Mouse (Mus musculus): ENCODE data around the gene Tnfsf14. TPM values are rescaled to one million over a fixed set of nuclear protein-coding genes. Genes with fewer than 3 reads are reported as not detected.

Gene Tnfsf14
- polyA plus RNA-seq, 1 experiment from 2014 or later = not detected

DNA sequence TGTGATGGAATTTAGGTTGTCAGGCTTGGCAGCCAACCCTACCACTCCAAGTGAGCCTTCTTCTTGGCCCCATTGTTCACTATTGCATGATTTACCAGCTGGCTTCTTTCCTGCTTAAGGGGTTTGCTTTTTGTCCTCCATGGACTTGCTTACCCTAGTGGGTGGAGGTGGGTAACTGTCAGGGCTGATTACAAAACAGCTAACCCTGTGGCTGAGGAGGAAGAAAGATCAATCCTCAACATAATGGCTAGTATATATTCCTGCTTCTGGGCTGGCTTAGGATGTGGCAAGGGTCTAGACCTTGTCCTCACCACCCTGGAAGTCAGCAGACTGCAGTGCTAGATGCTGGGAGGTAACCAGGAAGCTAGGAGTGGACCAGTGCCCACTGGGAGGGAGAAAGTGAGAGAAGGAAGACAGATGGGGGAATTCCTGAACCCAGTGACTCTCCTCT lies 37.4 kb upstream of the Tnfsf14 start:
- H3K27ac ChIP-seq (replicated peaks) = peak overlapping the region; percentile 58; the same call in 1 of the 2 replicates
- DNase-seq (ENCODE audit: low spot score) = no peak
- H3K4me1 ChIP-seq (replicated peaks; ENCODE audit: control insufficient read depth, insufficient read depth) = peaks cover 4% of the 10 kb centered on the region
- no peak overlapping the region for H3K4me2 ChIP-seq (replicated peaks; ENCODE audit: low read depth)
- peaks cover 10% of the 10 kb centered on the region; the same call in 1 of the 2 replicates for H3K36me3 ChIP-seq (ENCODE audit: control insufficient read depth, insufficient read depth, low read length)
- H3K9me3 ChIP-seq (ENCODE audit: control insufficient read depth, low read length) = no peaks in the 10 kb centered on the region
- ATAC-seq (ENCODE audit: low FRiP score, low TSS enrichment) = no peak; the same call in 1 of the 2 replicates
- no peak overlapping the region for H3K4me3 ChIP-seq (ENCODE audit: low read depth, low read length)
- no peak overlapping the region for H3K9ac ChIP-seq (ENCODE audit: low read length)
- no peaks in the 10 kb centered on the region for H3K27me3 ChIP-seq (ENCODE audit: control insufficient read depth, insufficient read depth, low read length)
- TF ChIP-seq CTCF (IDR thresholded peaks at IDR 0.05; ENCODE audit: low read depth) (no peak), EP300 (optimal IDR thresholded peaks at IDR 0.05) (no peak)

DNA sequence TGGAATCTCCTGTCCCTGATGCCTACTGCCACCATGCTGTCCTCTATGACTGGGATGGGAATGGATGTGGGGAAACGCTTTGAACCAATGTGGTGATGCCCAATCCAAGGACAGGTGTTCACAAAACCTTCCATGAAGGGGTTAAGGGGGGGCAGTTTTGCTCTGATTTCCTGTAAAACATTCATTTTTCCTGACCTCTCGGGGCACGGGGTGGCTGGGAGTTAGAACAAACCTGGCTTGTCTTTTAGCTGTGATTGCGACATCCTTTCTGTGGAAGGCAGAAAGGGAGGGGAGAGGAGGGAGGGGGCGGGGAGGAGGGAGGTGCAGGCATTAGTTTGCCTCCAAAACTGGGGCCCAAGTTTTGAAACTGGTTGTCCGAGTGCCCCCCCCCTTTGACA lies 36.8 kb upstream of the Tnfsf14 start:
- Histone ChIP-seq H3K27ac (replicated peaks) (no peak overlapping the region), H3K4me3 (ENCODE audit: low read depth, low read length) (no peak overlapping the region), H3K4me2 (replicated peaks; ENCODE audit: low read depth) (no peak overlapping the region), H3K27me3 (ENCODE audit: control insufficient read depth, insufficient read depth, low read length) (no peaks in the 10 kb centered on the region), H3K4me1 (replicated peaks; ENCODE audit: control insufficient read depth, insufficient read depth) (peaks cover 4% of the 10 kb centered on the region), H3K36me3 (ENCODE audit: control insufficient read depth, insufficient read depth, low read length) (peaks cover 4% of the 10 kb centered on the region; the same call in 1 of the 2 replicates), H3K9ac (ENCODE audit: low read length) (no peak overlapping the region), H3K9me3 (ENCODE audit: control insufficient read depth, low read length) (no peaks in the 10 kb centered on the region)
- ATAC-seq (ENCODE audit: low FRiP score, low TSS enrichment) = no peak
- TF ChIP-seq EP300 (optimal IDR thresholded peaks at IDR 0.05) = no peak
- TF ChIP-seq CTCF (IDR thresholded peaks at IDR 0.05; ENCODE audit: low read depth) = no peak
- 17% methylated on average over 6 of the region's 6 CpGs for WGBS
- peak; percentile 39 for DNase-seq (ENCODE audit: low spot score)

DNA sequence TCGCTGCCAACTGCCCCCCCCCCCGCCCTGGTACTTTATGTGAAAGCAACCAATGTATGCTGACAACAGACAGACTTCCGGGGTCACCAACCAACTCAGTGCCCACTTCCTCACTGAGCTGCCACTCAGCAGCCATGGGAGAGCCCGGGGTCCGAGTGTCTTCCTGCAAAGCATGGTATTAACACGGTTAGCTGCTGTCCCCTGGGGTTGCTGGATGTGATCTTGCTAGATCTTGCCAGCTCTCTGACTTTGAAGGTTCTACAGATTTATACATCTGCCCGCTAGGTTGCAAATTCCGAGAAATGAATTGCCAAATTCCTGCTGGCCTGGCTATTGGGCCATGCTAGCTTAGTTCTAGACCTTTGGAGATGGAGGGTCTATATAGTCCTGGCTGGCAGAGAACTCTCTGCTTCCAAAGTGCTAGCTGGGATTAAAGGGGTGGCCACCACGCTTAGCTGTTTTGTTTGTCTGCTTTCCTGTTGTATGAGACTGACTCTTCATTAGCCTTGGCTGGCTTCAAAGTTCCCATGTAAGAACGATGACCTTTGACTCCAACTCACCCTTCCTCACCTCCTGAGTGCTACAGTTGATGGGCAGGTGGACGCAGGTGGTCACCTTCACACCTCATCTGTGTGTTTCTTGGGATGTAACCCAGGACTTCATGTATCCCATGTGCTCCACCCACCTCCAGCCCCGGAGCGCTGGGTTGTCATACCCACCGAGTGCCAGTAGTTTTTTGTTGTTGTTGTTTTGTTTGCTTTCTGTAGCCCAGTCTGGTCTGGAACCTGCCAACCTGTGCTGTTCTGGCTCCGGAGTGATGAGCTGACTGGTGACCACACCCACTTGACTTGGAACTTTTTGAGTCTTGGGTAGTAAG lies 36.1 kb upstream of the Tnfsf14 start:
- H3K27me3 ChIP-seq (ENCODE audit: control insufficient read depth, insufficient read depth, low read length) = no peaks in the 10 kb centered on the region
- no peak overlapping the region for H3K9ac ChIP-seq (ENCODE audit: low read length)
- no peaks in the 10 kb centered on the region for H3K9me3 ChIP-seq (ENCODE audit: control insufficient read depth, low read length)
- H3K4me1 ChIP-seq (replicated peaks; ENCODE audit: control insufficient read depth, insufficient read depth) = peaks cover 4% of the 10 kb centered on the region
- DNase-seq (ENCODE audit: low spot score) (no peak), ATAC-seq (ENCODE audit: low FRiP score, low TSS enrichment) (no peak)
- TF ChIP-seq CTCF (IDR thresholded peaks at IDR 0.05; ENCODE audit: low read depth) (no peak), EP300 (optimal IDR thresholded peaks at IDR 0.05) (no peak)
- 78% methylated on average over 15 of the region's 15 CpGs for WGBS
- no peak overlapping the region for H3K4me2 ChIP-seq (replicated peaks; ENCODE audit: low read depth)
- no peak overlapping the region for H3K27ac ChIP-seq (replicated peaks)
- no peak overlapping the region for H3K4me3 ChIP-seq (ENCODE audit: low read depth, low read length)
- peaks cover 2% of the 10 kb centered on the region; the same call in 1 of the 2 replicates for H3K36me3 ChIP-seq (ENCODE audit: control insufficient read depth, insufficient read depth, low read length)

DNA sequence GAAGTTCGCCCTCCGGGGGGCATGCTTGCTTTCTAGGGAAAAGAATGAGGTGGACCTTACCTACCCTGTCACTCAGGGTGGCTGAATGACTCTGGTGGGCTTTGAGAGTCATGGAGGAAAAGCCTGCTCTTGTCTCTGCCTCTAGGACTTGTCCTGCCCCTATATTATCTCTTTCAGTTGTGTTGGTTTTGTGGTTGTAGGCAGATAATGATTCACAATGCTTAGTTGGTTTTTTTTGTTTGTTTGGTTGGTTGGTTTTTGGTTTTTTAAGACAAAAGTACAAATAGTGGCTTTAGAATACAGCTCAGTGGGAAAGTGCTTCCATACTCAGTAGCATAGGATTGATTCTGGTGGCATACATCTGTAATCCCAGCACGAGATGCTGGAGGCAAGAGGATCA lies 34.9 kb upstream of the Tnfsf14 start:
- Histone ChIP-seq H3K27me3 (ENCODE audit: control insufficient read depth, insufficient read depth, low read length) (no peaks in the 10 kb centered on the region), H3K9me3 (ENCODE audit: control insufficient read depth, low read length) (no peaks in the 10 kb centered on the region), H3K4me3 (ENCODE audit: low read depth, low read length) (no peak overlapping the region), H3K36me3 (ENCODE audit: control insufficient read depth, insufficient read depth, low read length) (no peaks in the 10 kb centered on the region), H3K27ac (replicated peaks) (no peak overlapping the region), H3K9ac (ENCODE audit: low read length) (no peak overlapping the region), H3K4me1 (replicated peaks; ENCODE audit: control insufficient read depth, insufficient read depth) (peaks cover 4% of the 10 kb centered on the region), H3K4me2 (replicated peaks; ENCODE audit: low read depth) (no peak overlapping the region)
- 83% methylated on average over 3 of the region's 3 CpGs for WGBS
- no peak for TF ChIP-seq EP300 (optimal IDR thresholded peaks at IDR 0.05)
- no peak for TF ChIP-seq CTCF (IDR thresholded peaks at IDR 0.05; ENCODE audit: low read depth)
- DNase-seq (ENCODE audit: low spot score) (no peak), ATAC-seq (ENCODE audit: low FRiP score, low TSS enrichment) (no peak)

DNA sequence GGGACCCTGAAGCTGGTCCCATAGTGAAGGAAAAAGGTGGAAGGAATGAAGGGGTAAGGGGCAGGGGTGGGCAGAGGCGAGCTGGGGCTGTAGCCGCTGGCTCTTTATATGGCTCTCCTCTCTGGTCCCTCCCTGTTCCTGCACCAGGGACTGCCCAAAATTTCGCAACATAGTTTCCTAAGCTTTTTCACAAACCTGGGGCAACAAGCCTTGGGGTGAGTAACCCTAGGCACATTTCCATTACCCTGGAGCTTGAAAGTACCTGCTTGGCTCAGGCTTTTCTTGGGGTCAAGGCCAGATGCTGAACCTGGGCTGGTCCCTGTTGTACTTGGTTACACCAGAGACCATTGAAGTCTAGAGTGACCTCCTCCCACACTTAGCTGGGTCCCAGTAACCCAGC lies 34.0 kb upstream of the Tnfsf14 start, which contains the start of gene C3:
Gene C3 (minus strand): TSS at position 123 of the 400 bp plus-strand sequence.
- Histone ChIP-seq H3K9me3 (ENCODE audit: control insufficient read depth, low read length) (no peaks in the 10 kb centered on the region), H3K27ac (replicated peaks) (no peak within 1 kb of the TSS), H3K4me1 (replicated peaks; ENCODE audit: control insufficient read depth, insufficient read depth) (peaks cover 4% of the 10 kb centered on the region), H3K27me3 (ENCODE audit: control insufficient read depth, insufficient read depth, low read length) (no peaks in the 10 kb centered on the region), H3K4me3 (ENCODE audit: low read depth, low read length) (no peak within 1 kb of the TSS), H3K9ac (ENCODE audit: low read length) (no peak within 1 kb of the TSS), H3K36me3 (ENCODE audit: control insufficient read depth, insufficient read depth, low read length) (no peaks in the 10 kb centered on the region), H3K4me2 (replicated peaks; ENCODE audit: low read depth) (no peak within 1 kb of the TSS)
- ATAC-seq (ENCODE audit: low FRiP score, low TSS enrichment) (no peak), DNase-seq (ENCODE audit: low spot score) (no peak)
- WGBS = 75% methylated on average over 3 of the region's 3 CpGs
- TF ChIP-seq EP300 (optimal IDR thresholded peaks at IDR 0.05) = no peak
- no peak for TF ChIP-seq CTCF (IDR thresholded peaks at IDR 0.05; ENCODE audit: low read depth)

DNA sequence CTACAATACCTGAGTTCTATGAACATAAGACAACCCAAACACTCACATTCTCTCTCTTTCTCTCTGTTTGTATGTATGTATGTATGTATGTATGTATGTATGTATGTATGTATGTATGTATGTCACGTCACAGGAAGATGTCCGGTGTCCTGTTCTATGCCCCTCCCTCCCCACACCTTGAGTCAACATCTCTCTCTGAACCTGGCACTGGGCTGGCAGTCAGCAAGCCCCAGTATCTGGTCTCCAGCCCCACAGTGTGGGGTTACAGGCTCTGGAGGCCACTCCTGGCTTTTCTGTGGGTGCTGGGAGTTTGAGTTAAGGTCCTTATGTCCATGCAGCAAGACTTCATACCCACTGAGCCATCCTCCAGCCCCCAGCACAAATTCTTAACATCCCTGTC lies 33.5 kb upstream of the Tnfsf14 start:
- H3K4me1 ChIP-seq (replicated peaks; ENCODE audit: control insufficient read depth, insufficient read depth) = peaks cover 4% of the 10 kb centered on the region
- H3K4me3 ChIP-seq (ENCODE audit: low read depth, low read length) = no peak overlapping the region
- H3K4me2 ChIP-seq (replicated peaks; ENCODE audit: low read depth) = no peak overlapping the region
- TF ChIP-seq CTCF (IDR thresholded peaks at IDR 0.05; ENCODE audit: low read depth) (no peak), EP300 (optimal IDR thresholded peaks at IDR 0.05) (no peak)
- no peaks in the 10 kb centered on the region for H3K27me3 ChIP-seq (ENCODE audit: control insufficient read depth, insufficient read depth, low read length)
- no peak overlapping the region for H3K9ac ChIP-seq (ENCODE audit: low read length)
- no peaks in the 10 kb centered on the region for H3K36me3 ChIP-seq (ENCODE audit: control insufficient read depth, insufficient read depth, low read length)
- DNase-seq (ENCODE audit: low spot score) (no peak), ATAC-seq (ENCODE audit: low FRiP score, low TSS enrichment) (no peak)
- WGBS = 57% methylated on average over 2 of the region's 2 CpGs
- no peak overlapping the region for H3K27ac ChIP-seq (replicated peaks)
- no peaks in the 10 kb centered on the region for H3K9me3 ChIP-seq (ENCODE audit: control insufficient read depth, low read length)
